Mouse (Mus musculus) adrenal gland, postnatal 14 days (tissue): ENCODE data around the gene Eif3l. TPM values are rescaled to one million over a fixed set of nuclear protein-coding genes. Genes with fewer than 3 reads are reported as not detected.
"Not testable (repeated sequence)": the region's sequence is repeated elsewhere in the genome, so short reads cannot be mapped to it uniquely, and the experiment has no call there.

Source experiments
- DNase-seq: peaks from one replicate; pipeline ENCODE4 v3.0.0; 2021; ENCODE audit warnings: mixed read lengths
- long read RNA-seq, 2 experiments: library from polyadenylated mRNA; stranded (forward); transcript quantifications; one replicate each; pipeline ENCODE4 v2.0.0; 2021
- total RNA-seq: library from RNA; stranded (reverse); gene quantifications from 2 replicates; pipeline ENCODE4 v1.2.3, GENCODE M21; 2021

The Eif3l gene
- 171 and 177 TPM in 2 replicates for total RNA-seq
- long read RNA-seq, experiment 1, transcript Eif3l-201 (13 exons, 1,942 nt) = major isoform, 274 of 304 reads
- long read RNA-seq, experiment 1, partial matches to known transcripts = 17 of 304 reads
- long read RNA-seq, experiment 1, other reads (novel, unspliced or antisense) = 11 of 304 reads
- long read RNA-seq, experiment 2, transcript Eif3l-201 (13 exons, 1,942 nt) = major isoform, 153 of 178 reads
- long read RNA-seq, experiment 2, partial matches to known transcripts = 18 of 178 reads
- long read RNA-seq, experiment 2, other reads (novel, unspliced or antisense) = 6 of 178 reads

GRCm38 (mm10) chr15:79074913-79075532, at the start of gene Eif3l:
TSS of gene Eif3l (plus strand) at chr15:79075179.
- peak; percentile 94 for DNase-seq

- no peak for DNase-seq
Observed at GRCm38 (mm10) chr15:79025687-79026308, 49.2 kb upstream of the Eif3l start.

GRCm38 (mm10) chr15:79026511-79027290, 48.3 kb upstream of the Eif3l start:
- DNase-seq = no peak

GRCm38 (mm10) chr15:79027291-79028205, 47.4 kb upstream of the Eif3l start:
- DNase-seq = peak; percentile 67

GRCm38 (mm10) chr15:79028237-79028738, 46.7 kb upstream of the Eif3l start, which contains the start of gene H1f0:
TSS of gene H1f0 (plus strand) at chr15:79028450.
- peak; percentile 98 for DNase-seq

GRCm38 (mm10) chr15:79028823-79029484, 46.0 kb upstream of the Eif3l start:
- DNase-seq = peak; percentile 44

- DNase-seq = no peak
Observed at GRCm38 (mm10) chr15:79029519-79030241, 45.3 kb upstream of the Eif3l start.

GRCm38 (mm10) chr15:79030551-79031435, 44.2 kb upstream of the Eif3l start:
- DNase-seq = peak; percentile 94

- not testable (repeated sequence) for DNase-seq
Observed at GRCm38 (mm10) chr15:79031908-79032307, 43.1 kb upstream of the Eif3l start.

- DNase-seq = peak; percentile 89
Observed at GRCm38 (mm10) chr15:79037913-79038328, 37.1 kb upstream of the Eif3l start.

GRCm38 (mm10) chr15:79038331-79038730, 36.6 kb upstream of the Eif3l start:
- DNase-seq = no peak

- peak; percentile 94 for DNase-seq
Observed at GRCm38 (mm10) chr15:79038853-79039252, 36.1 kb upstream of the Eif3l start.

- DNase-seq = peak; percentile 47
Observed at GRCm38 (mm10) chr15:79040501-79041416, 34.2 kb upstream of the Eif3l start.

- no peak for DNase-seq
Observed at GRCm38 (mm10) chr15:79041585-79041984, 33.4 kb upstream of the Eif3l start, which contains the start of gene Galr3. TSS of gene Galr3 (plus strand) at chr15:79041885.

GRCm38 (mm10) chr15:79042721-79043491, 32.1 kb upstream of the Eif3l start:
- peak; percentile 44 for DNase-seq

GRCm38 (mm10) chr15:79044837-79045236, 30.1 kb upstream of the Eif3l start:
- no peak for DNase-seq

GRCm38 (mm10) chr15:79048186-79048585, 26.8 kb upstream of the Eif3l start:
- DNase-seq = no peak
